Mouse (Mus musculus) heart, postnatal 25 days (tissue): Measurements from ENCODE around the gene Prlr. TPM values are rescaled to one million over a fixed set of nuclear protein-coding genes. Genes with fewer than 3 reads are reported as not detected.

Experiments used
- DNase-seq: peaks from one replicate; pipeline ENCODE4 v3.0.0; 2022; ENCODE audit warnings: low spot score
- intact Hi-C: fragments of 180-260 bp; cut with DNase I; formaldehyde crosslinking; loops from one replicate; pipeline ENCODE4 v1.15.1; 2025
- total RNA-seq, 2 experiments: library from RNA; stranded (reverse); gene quantifications; 2 replicates each; pipeline ENCODE4 v1.2.3; 2021

The Prlr gene
- total RNA-seq, 2 experiments from 2014 or later = 1.7 to 1.9 TPM

- intact Hi-C loops = no loop called here
- DNase-seq = no peak
These were observed 129.4 kb downstream of the Prlr start for GRCm38 (mm10) chr15:10306461-10306860.

GRCm38 (mm10) chr15:10311826-10312225, 134.8 kb downstream of the Prlr start:
- DNase-seq = no peak
- intact Hi-C loops = loop anchor here (5.0 kb wide), 1 partner anchor 855 kb away; no protein-coding TSS in a partner anchor

DNA sequence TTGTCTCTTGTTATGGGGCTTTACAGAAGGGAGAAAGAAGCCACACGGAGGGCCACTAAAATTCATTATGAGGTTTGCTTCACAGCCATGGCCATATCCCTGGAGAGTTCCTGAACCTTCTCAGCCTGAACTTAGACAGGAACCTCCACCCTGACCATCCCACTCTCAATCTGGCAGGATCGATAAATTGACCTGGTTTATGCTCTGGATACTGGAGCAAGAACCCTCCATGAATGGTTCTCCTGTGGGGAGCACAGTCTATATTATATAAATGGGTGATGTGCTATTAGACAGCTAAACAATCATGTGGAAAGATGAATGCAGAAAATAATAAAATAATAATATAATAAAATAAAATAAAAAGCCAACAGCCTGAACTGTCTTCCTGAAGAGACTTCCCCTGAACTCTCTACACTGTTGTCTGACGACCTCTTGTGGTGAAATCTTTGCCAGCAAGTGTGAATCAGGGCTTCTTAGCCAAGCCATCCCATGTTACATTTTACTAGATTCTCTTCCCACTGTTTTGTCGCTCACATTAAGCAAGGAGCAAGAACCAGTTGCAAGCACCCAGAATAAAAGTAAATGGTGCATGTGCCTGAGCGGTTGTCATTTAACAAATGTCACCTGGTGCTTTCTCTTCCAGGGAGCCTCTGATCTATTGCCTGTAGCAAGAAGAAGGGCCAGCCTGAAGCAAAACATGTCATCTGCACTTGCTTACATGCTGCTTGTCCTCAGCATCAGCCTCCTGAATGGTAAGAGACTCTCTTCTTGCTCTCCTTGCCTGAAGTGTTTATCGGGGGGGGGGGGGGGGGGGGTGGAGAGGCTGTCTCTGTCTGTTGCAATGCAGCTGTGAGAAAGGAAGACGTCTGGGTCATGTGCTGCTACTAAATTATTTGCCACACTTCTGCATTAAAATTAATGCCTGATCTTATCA, 136.8 kb downstream of the Prlr start:
- DNase-seq = no peak
- intact Hi-C loops = loop anchor here (5.0 kb wide), 1 partner anchor 856 kb away; no protein-coding TSS in a partner anchor

GRCm38 (mm10) chr15:10325080-10325479, 148.0 kb downstream of the Prlr start, which contains the start of gene Gm21973:
TSS of gene Gm21973 (plus strand) at chr15:10325380.
- no peak for DNase-seq
- intact Hi-C loops = no loop called here

DNA sequence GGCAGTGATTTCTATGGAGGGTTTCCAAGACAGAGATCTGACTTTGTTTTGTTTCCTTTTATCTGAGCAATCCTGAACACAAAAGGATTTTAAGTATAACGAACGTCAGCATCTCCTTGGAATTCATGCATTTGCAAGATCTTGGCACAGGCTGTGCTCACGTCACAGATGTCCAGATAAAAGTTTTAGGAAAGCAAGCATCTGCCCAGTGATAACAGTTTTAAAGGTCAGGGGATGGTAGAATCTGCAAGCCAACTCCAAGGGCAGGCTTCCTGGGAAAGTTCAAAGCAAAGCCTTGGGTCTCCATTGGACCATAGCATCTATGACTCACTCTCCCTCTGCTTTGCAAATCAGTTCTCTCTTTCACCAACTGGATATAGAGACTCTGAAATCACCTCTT, 153.6 kb downstream of the Prlr start:
- intact Hi-C loops = no loop called here
- DNase-seq = no peak

DNA sequence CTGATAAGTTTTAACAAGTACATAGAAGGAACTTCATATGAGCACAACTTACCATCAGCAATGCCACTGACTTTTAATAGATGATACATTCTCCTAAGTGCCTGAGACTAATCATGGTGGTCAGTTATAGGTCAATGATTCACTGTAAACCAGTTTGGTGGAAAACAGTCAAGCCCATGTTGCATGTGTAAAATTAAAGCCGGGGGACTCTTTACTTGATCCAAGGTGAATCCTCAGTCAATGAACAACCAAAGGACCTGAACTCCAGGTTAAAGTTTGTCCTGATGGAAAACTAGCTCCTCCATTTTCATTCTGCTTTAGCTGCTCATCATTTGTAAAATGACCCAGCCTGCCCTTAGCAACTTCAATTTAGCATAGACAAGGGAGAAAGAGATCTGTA, 155.5 kb downstream of the Prlr start:
- no peak for DNase-seq
- intact Hi-C loops = no loop called here

- peak; percentile 4 for DNase-seq
- intact Hi-C loops = no loop called here
These were observed 161.6 kb downstream of the Prlr start for GRCm38 (mm10) chr15:10338606-10339005.

GRCm38 (mm10) chr15:10347044-10347443, 170.0 kb downstream of the Prlr start:
- intact Hi-C loops = no loop called here
- no peak for DNase-seq

GRCm38 (mm10) chr15:10358039-10358948, 181.3 kb downstream of the Prlr start, which contains the start of gene Agxt2:
TSS of gene Agxt2 (plus strand) at chr15:10358532.
- DNase-seq = no peak
- intact Hi-C loops = loop anchor here (1.0 kb wide), 1 partner anchor 8 kb away; no protein-coding TSS in a partner anchor

DNA sequence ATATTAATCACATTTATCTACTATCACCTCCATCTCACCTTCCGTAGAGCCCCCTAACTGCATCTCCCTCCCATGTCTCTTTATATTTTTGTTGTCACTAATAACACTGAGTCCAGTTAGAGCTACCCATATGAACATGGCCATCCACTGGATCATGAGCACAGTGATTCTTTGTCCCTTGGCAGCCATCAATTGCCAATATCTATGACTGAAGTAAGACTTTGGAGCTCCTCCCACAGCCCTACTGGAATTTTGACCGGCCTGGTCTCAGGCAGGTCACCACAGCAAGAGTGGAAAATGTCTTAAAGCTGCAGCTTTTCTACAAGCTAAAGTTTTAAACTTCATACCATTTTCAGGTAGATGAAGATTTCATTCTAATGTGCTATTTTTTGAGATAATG, 189.3 kb downstream of the Prlr start:
- no peak for DNase-seq
- intact Hi-C loops = no loop called here

GRCm38 (mm10) chr15:10375404-10375803, 198.4 kb downstream of the Prlr start:
- intact Hi-C loops = no loop called here

GRCm38 (mm10) chr15:10378338-10378959, 201.4 kb downstream of the Prlr start:
- intact Hi-C loops = no loop called here
- no peak for DNase-seq

More at GRCm38 (mm10) chr15:10375404-10375803, 198.4 kb downstream of the Prlr start:
- DNase-seq = no peak

- DNase-seq = no peak
- intact Hi-C loops = no loop called here
These were observed 202.9 kb downstream of the Prlr start for GRCm38 (mm10) chr15:10379757-10380458.

GRCm38 (mm10) chr15:10387263-10387662, 210.2 kb downstream of the Prlr start:
- intact Hi-C loops = no loop called here
- no peak for DNase-seq

Other genes starting within 250 kb of the Prlr start
- not detected for gene Gm21973, start 148.1 kb downstream of the Prlr start, total RNA-seq
- gene Agxt2, start 181.3 kb downstream of the Prlr start, total RNA-seq = not detected